Mouse (Mus musculus): ENCODE results near the gene Tnfrsf9. TPM values are rescaled to one million over a fixed set of nuclear protein-coding genes. Genes with fewer than 3 reads are reported as not detected.

Gene Tnfrsf9
- polyA plus RNA-seq, 1 experiment from 2014 or later = 0.37 TPM

DNA sequence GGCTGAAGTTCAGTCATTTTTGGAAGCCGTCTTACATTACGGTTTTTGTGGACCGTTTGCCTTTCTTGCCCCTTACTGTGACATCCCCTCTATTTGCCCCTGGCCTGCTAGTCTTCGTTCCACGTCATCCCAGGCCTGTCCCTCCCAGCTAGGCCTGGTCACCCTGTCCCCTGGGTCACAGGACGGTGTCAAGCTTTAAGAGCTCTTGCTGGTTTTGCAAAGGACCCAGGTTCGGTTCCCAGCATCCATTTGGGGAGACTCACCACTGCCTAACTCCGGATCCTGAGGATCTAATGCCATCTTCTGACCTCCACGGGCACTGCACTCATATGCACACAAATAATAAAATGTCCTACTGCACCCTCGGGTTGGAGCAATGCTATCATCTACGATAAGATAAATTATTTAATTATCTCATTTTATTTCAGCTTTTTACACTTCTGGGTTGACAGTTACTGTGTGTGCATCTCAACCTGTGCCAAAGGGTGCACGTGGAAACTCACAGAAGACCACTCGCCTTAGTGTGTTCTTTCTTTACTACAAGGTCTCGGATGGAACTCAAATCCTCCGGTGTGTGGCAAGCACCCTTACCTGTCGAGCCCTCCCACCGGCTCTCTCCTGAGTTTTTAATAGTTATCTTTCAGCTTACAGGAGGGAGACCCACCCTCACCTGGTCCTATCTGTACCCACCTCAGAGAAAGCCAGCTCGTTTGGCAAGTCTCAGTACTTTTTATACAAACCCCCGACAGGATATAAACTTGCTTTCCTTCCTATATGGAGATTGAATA is 4.0 kb upstream of the Tnfrsf9 start:
- Histone ChIP-seq H3K36me3 (peaks cover 22% of the 10 kb centered on the region), H3K9ac (peak overlapping the region; percentile 13; the same call in 1 of the 2 replicates), H3K4me2 (peak overlapping the region; percentile 77), H3K4me1 (replicated peaks) (peaks cover 22% of the 10 kb centered on the region), H3K27me3 (replicated peaks) (no peaks in the 10 kb centered on the region), H3K9me3 (replicated peaks) (no peaks in the 10 kb centered on the region), H3K27ac (ENCODE audit: poor library complexity, severe bottlenecking) (0 out of 2 replicates have a peak overlapping the region, but pooled peaks have one; percentile 17), H3K4me3 (peak overlapping the region; percentile 91; the same call in 1 of the 2 replicates)
- WGBS = 86% methylated on average over 19 of the region's 19 CpGs
- no peak for ATAC-seq (ENCODE audit: insufficient number of reproducible peaks, low FRiP score)

DNA sequence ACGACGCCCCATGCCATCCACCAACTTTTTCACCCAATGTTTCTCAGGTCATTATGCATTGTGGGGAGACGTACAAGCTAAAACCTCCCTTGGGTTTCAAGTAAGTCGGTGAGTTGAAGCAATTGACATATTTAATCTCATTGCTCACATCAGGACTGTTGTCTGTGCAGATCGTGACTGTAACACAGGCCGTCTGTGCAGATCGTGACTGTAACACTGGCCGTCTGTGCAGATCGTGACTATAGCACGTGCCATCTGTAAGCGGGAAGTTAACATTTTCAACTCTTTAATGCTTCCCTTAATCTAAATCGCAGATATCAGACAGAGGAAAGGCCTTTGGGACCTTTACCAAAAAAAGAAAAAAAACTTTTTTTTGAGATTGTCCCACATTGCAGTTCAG is 619 bp upstream of the Tnfrsf9 start:
- peaks cover 23% of the 10 kb centered on the region for H3K4me1 ChIP-seq (replicated peaks)
- peak overlapping the region; percentile 67 for H3K4me2 ChIP-seq
- H3K36me3 ChIP-seq = no peaks in the 10 kb centered on the region
- H3K9me3 ChIP-seq (replicated peaks) = no peaks in the 10 kb centered on the region
- WGBS = 18% methylated on average over 12 of the region's 12 CpGs
- H3K4me3 ChIP-seq = peak overlapping the region; percentile 60
- no peak for ATAC-seq (ENCODE audit: insufficient number of reproducible peaks, low FRiP score)
- H3K27ac ChIP-seq (ENCODE audit: poor library complexity, severe bottlenecking) = peak overlapping the region; percentile 75
- H3K27me3 ChIP-seq (replicated peaks) = no peaks in the 10 kb centered on the region
- H3K9ac ChIP-seq = peak overlapping the region; percentile 77

DNA sequence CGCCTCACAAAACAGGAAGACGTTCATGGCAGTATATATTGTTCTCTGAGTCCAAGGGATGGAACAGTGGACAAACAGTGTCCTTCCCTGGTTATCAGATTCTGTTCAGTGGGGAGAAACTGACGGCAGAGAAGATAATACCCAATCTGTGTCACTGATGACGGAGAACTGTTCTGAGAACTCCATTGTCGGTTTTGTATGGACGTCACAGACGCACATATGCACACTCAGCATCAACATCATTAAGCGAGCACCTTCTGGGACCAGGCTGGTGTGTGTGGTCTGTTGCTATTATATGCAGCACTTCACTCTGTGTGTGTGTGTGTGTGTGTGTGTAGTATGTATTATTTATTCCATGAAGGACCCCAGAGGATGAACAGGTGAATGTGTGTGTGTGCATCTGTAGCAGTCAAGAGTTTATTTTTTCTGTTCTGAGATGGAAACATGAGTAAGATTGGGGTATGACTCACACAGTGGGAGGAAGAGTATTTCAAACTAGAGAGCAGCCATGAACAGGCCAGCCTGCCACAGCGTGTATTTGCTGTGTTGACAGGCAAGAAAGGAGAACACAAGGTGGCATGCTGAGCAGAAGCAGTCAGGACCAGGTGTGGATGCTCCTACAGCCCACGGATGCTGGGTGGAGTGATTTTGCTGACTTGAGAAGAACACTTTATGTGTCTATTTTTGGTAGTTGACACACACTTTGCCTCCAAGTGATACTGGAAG is 982 bp downstream of the Tnfrsf9 start:
- WGBS = 50% methylated on average over 10 of the region's 10 CpGs
- H3K36me3 ChIP-seq = no peaks in the 10 kb centered on the region
- H3K4me3 ChIP-seq = peak overlapping the region; percentile 60
- peak overlapping the region; percentile 75 for H3K9ac ChIP-seq
- no peaks in the 10 kb centered on the region for H3K9me3 ChIP-seq (replicated peaks)
- peaks cover 19% of the 10 kb centered on the region for H3K4me1 ChIP-seq (replicated peaks)
- peak overlapping the region; percentile 67 for H3K4me2 ChIP-seq
- ATAC-seq (ENCODE audit: insufficient number of reproducible peaks, low FRiP score) = no peak
- H3K27me3 ChIP-seq (replicated peaks) = no peaks in the 10 kb centered on the region
- H3K27ac ChIP-seq (ENCODE audit: poor library complexity, severe bottlenecking) = peak overlapping the region; percentile 83

DNA sequence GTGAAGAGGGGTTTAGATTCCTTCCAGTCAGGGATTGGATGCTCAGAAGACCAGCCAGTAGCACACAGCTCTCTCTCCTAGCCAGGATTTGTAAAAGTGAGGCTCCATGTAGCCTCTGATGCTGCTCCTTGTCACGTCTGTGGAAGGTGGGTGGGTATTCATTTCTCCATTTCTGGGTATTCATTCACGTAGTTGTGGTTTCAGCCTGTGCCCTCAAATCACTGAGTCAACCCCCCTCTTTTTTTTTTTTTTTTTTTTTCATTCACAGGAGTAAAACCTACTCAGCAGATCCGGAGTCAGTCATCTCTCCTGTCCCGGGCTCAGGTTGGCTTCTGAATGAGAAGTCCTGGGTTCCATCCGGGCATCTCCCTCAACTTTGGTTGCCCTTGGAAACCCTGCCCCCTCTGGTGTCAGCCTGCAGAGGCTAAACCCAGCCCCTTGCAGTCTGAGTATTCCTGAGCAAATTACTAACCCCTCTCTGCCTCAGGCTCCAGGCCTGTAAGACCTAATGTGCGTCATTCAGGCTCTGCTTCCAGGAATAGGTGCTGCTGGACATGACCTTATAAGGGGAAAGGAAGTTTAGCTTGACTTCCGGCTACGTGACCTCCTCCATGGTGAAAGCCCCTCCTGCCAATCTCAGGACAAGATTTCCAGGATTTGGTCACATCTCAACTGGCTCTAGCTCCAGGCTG is 3.1 kb downstream of the Tnfrsf9 start:
- Histone ChIP-seq H3K9ac (no peak overlapping the region), H3K36me3 (no peaks in the 10 kb centered on the region), H3K4me1 (replicated peaks) (peaks cover 19% of the 10 kb centered on the region), H3K4me3 (no peak overlapping the region), H3K4me2 (no peak overlapping the region), H3K27me3 (replicated peaks) (no peaks in the 10 kb centered on the region), H3K9me3 (replicated peaks) (no peaks in the 10 kb centered on the region), H3K27ac (ENCODE audit: poor library complexity, severe bottlenecking) (no peak overlapping the region)
- WGBS = 44% methylated on average over 8 of the region's 8 CpGs
- no peak for ATAC-seq (ENCODE audit: insufficient number of reproducible peaks, low FRiP score)

DNA sequence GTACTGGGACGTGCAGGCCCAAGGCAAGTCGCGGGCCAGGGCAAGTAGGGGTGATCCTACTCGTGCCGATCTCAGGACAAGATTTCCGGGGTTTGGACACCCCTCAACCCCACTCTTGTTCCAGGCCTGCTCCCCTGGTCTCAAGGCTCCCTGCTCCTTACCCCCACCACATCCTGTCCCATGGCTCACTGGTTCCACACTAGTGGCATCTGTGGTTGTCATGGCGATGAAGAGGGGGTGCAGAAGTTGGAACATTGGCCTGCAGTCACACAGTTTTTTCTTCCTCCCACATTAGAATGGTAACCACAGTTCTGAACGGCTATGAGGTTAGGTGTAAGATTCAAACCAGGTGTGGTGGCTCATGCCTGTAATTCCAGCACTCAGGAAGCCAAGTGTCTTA is 6.8 kb downstream of the Tnfrsf9 start:
- Histone ChIP-seq H3K4me3 (no peak overlapping the region), H3K4me2 (no peak overlapping the region), H3K9me3 (replicated peaks) (no peaks in the 10 kb centered on the region), H3K36me3 (no peaks in the 10 kb centered on the region), H3K27me3 (replicated peaks) (no peaks in the 10 kb centered on the region), H3K4me1 (replicated peaks) (peaks cover 5% of the 10 kb centered on the region; the same call in 1 of the 2 replicates), H3K27ac (ENCODE audit: poor library complexity, severe bottlenecking) (no peak overlapping the region), H3K9ac (no peak overlapping the region)
- 82% methylated on average over 8 of the region's 8 CpGs for WGBS
- no peak for ATAC-seq (ENCODE audit: insufficient number of reproducible peaks, low FRiP score)

DNA sequence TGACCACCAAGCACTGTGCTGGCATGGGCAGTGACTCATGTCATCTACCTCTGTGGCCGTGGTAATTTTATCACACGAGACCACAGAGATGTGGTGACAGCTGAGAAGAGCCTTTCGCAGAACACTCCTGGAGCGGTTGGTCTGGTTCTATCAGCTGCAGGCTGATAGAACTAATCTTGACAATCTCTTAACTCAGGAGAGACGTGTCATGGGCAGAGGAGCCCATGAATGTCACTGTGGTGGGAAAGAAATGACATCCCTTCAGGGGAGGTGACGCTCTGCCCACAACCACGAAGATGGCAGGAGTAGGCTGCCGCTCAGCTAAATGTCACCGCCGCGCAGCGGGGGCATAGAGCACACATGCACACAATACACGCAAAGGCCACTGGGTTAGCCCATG is 9.9 kb downstream of the Tnfrsf9 start:
- ATAC-seq (ENCODE audit: insufficient number of reproducible peaks, low FRiP score) = no peak
- Histone ChIP-seq H3K4me2 (peak overlapping the region; percentile 16; the same call in 1 of the 2 replicates), H3K4me1 (replicated peaks) (peaks cover 5% of the 10 kb centered on the region; the same call in 1 of the 2 replicates), H3K4me3 (no peak overlapping the region), H3K9me3 (replicated peaks) (no peaks in the 10 kb centered on the region), H3K36me3 (no peaks in the 10 kb centered on the region), H3K9ac (no peak overlapping the region), H3K27ac (ENCODE audit: poor library complexity, severe bottlenecking) (no peak overlapping the region), H3K27me3 (replicated peaks) (no peaks in the 10 kb centered on the region)
- WGBS = 52% methylated on average over 13 of the region's 13 CpGs

DNA sequence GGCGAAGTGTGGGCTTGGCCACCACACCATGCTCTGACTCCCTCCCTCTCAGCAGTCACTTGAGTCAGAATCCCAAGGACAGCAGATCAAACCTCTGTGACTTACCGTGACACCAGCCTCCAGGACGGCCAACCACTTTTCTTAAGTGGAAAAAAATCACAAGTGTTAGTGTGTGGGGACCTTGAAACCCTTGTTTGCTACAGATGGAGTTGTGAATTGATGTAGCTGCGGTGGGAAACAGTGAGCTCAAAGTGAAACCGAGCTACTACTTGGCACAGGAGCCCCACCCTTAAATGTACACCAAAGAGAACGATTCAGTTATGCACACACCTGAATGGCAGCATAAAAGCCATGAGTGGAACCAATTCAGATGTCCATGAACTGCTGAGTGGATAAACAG is 10.6 kb downstream of the Tnfrsf9 start:
- Histone ChIP-seq H3K36me3 (no peaks in the 10 kb centered on the region), H3K9me3 (replicated peaks) (no peaks in the 10 kb centered on the region), H3K9ac (no peak overlapping the region), H3K27me3 (replicated peaks) (0 out of 2 replicates have a peak, but pooled peaks cover 4% of the 10 kb centered on the region), H3K4me1 (replicated peaks) (peaks cover 5% of the 10 kb centered on the region; the same call in 1 of the 2 replicates), H3K4me3 (no peak overlapping the region), H3K4me2 (no peak overlapping the region), H3K27ac (ENCODE audit: poor library complexity, severe bottlenecking) (no peak overlapping the region)
- 68% methylated on average over 6 of the region's 6 CpGs for whole genome bisulfite sequencing
- ATAC-seq (ENCODE audit: insufficient number of reproducible peaks, low FRiP score) = no peak

DNA sequence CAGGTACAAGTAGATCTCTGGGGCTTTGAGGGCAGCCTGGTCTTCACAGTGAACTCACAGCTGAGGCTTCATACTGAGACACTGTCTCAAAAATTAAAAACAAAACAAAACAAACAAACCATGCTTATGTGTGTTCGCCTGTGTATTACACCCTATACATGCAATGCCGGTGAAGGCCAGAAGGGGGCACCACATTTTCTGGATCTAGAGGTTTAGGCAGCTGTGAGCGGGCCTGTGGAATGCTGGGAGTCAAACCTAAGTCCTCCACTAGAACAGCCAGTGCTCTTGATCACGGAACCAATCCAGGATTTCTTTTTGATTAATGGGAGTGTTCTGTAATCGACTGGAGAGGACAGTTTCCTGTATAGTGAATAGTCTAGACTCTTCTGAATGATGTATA is 11.6 kb downstream of the Tnfrsf9 start:
- H3K27ac ChIP-seq (ENCODE audit: poor library complexity, severe bottlenecking) = no peak overlapping the region
- peaks cover 5% of the 10 kb centered on the region; the same call in 1 of the 2 replicates for H3K4me1 ChIP-seq (replicated peaks)
- H3K36me3 ChIP-seq = no peaks in the 10 kb centered on the region
- H3K9me3 ChIP-seq (replicated peaks) = no peaks in the 10 kb centered on the region
- 46% methylated on average over 5 of the region's 5 CpGs for WGBS
- no peak for ATAC-seq (ENCODE audit: insufficient number of reproducible peaks, low FRiP score)
- H3K4me3 ChIP-seq = no peak overlapping the region
- H3K4me2 ChIP-seq = no peak overlapping the region
- H3K27me3 ChIP-seq (replicated peaks) = 0 out of 2 replicates have a peak, but pooled peaks cover 6% of the 10 kb centered on the region
- H3K9ac ChIP-seq = no peak overlapping the region

DNA sequence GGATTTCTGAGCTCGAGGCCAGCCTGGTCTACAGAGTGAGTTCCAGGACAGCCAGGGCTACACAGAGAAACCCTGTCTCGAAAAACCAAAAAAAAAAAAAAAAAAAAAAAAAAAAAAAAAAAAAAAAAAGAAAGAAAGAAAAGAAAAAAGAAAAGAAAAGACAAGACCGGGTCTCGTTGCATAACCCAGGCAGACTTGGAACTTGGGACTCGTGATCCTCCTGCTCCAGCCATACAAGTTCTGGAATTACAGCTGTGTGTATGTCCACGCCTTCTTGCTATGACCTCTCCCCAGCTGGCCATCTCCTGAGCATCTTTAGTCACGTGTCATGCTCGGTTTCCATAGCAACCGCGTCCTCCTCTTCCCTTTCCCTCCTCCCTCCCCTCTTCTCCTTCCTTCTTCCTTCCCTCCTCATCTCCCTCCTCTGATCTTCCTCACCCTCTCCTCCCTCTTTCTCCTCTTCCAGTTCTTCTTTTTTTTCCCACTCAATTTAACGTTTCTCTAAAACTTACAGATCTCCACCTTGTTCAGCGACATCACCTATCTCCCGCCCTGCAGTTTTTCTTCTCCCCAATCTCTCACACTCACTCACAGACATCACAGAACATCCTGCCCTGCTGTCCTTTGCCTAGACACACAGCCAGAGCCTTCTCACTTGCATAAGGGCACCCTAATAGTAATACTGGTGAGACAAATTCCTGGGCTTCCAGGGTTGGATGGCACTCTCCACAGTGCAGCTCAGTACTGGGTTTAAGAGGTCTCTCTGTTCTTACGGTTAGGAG is 12.8 kb downstream of the Tnfrsf9 start:
- Histone ChIP-seq H3K27ac (ENCODE audit: poor library complexity, severe bottlenecking) (no peak overlapping the region), H3K9ac (no peak overlapping the region), H3K4me3 (no peak overlapping the region), H3K4me2 (no peak overlapping the region), H3K27me3 (replicated peaks) (0 out of 2 replicates have a peak, but pooled peaks cover 6% of the 10 kb centered on the region), H3K36me3 (no peaks in the 10 kb centered on the region), H3K9me3 (replicated peaks) (no peaks in the 10 kb centered on the region), H3K4me1 (replicated peaks) (peaks cover 5% of the 10 kb centered on the region; the same call in 1 of the 2 replicates)
- 52% methylated on average over 14 of the region's 14 CpGs for WGBS
- ATAC-seq (ENCODE audit: insufficient number of reproducible peaks, low FRiP score) = no peak

DNA sequence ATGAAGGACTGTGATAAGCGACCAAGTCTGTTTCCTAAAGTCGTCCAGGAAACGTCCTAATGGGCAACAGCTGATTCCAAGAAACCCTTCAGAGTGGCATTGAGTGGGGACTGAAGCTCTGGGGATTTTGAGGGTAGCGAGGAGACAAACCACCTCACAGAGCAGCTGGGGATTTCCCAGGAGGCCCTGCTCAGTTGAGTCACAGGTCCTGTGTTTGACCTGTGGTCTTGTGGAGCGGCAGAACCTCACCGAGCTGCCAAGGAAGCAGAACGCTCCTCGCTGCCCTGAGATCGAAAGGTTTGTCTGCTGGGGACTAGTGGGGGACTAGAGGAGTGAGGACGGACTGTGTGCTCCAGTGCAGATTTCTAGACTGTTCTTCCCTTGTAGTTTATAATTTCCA is 13.4 kb downstream of the Tnfrsf9 start:
- no peak overlapping the region for H3K9ac ChIP-seq
- ATAC-seq (ENCODE audit: insufficient number of reproducible peaks, low FRiP score) = no peak
- H3K4me3 ChIP-seq = no peak overlapping the region
- H3K27ac ChIP-seq (ENCODE audit: poor library complexity, severe bottlenecking) = no peak overlapping the region
- 61% methylated on average over 10 of the region's 10 CpGs for WGBS
- H3K4me2 ChIP-seq = no peak overlapping the region
- no peaks in the 10 kb centered on the region for H3K9me3 ChIP-seq (replicated peaks)
- H3K27me3 ChIP-seq (replicated peaks) = 0 out of 2 replicates have a peak, but pooled peaks cover 6% of the 10 kb centered on the region
- no peaks in the 10 kb centered on the region for H3K36me3 ChIP-seq
- H3K4me1 ChIP-seq (replicated peaks) = peaks cover 5% of the 10 kb centered on the region; the same call in 1 of the 2 replicates

Measured in heart, embryonic 12.5 days (tissue).